Mouse (Mus musculus): ENCODE measurements around the gene Cgnl1.

DNA sequence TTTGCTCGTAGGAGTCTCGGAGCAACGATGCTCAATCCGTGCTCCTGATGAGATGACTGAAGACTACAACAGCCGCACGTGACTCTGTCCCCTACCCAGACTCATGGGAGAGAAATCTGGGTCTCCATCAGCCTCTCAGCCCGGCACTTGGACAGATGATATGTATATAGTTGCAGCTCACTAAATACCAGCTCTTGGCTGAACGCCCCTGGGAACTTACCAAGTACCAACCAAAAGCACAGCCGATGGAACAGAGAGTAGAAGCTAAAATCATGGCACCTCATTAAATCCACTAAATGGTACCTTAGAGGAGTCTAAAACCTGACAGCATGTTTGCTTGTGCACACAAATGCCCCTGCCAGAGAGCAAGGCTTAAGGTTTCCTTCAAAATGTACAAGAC is 91.0 kb downstream of the Cgnl1 start:
- no peak for TF ChIP-seq POLR2A (IDR thresholded peaks at IDR 0.05; ENCODE audit: extremely low read depth, insufficient read depth, low read length)
- TF ChIP-seq CTCF (IDR thresholded peaks at IDR 0.05; ENCODE audit: low read depth, low read length), result no peak
